Mouse (Mus musculus): ENCODE results near the gene Hist2h2be. TPM values are rescaled to one million over a fixed set of nuclear protein-coding genes. Genes with fewer than 3 reads are reported as not detected.
"Not testable (repeated sequence)": the region's sequence is repeated elsewhere in the genome, so short reads cannot be mapped to it uniquely, and the experiment has no call there.

The Hist2h2be gene
- total RNA-seq (2021): 1 to 10 TPM; 5.2 to 6.1 TPM
- long read RNA-seq, experiment 1, transcript Hist2h2be-201 (1 exons, 2,620 nt): major isoform, 9 of 9 reads
- long read RNA-seq, experiment 1, partial matches to known transcripts: 0 of 9 reads
- long read RNA-seq, experiment 1, other reads (novel, unspliced or antisense): 0 of 9 reads
- long read RNA-seq, experiment 2, transcript Hist2h2be-201 (1 exons, 2,620 nt): major isoform, 5 of 5 reads
- long read RNA-seq, experiment 2, partial matches to known transcripts: 0 of 5 reads
- long read RNA-seq, experiment 2, other reads (novel, unspliced or antisense): 0 of 5 reads

- intact Hi-C loops (cut with DNase I): loop anchor here (2.0 kb wide), 1 partner anchor 42 kb away; the partner anchor contains the start of gene Hist2h4
- Histone ChIP-seq H3K27ac (peak within 1 kb of the TSS; percentile 97), H3K4me3 (peak within 1 kb of the TSS; percentile 89)
- peak; percentile 78 for DNase-seq
- TF ChIP-seq CTCF (IDR thresholded peaks at IDR 0.05): peak; percentile 0; the same call in 1 of the 2 replicates
Measured at GRCm38 (mm10) chr3:96220765-96221639, at the start of gene Hist2h2be, which contains the start of gene Hist2h2ac. Gene Hist2h2be, plus strand, starts transcription at chr3:96221119. Gene Hist2h2ac, minus strand, starts transcription at chr3:96220880.

GRCm38 (mm10) chr3:96171583-96172196 is 49.2 kb upstream of the Hist2h2be start:
- H3K27ac ChIP-seq: peak overlapping the region; percentile 100
- H3K4me3 ChIP-seq: peak overlapping the region; percentile 99
- DNase-seq: no peak
- intact Hi-C loops (cut with DNase I): loop anchor here (5.0 kb wide), 1 partner anchor 46 kb away; the partner anchor contains the start of genes Bola1 and Hist2h2ab
- no peak for TF ChIP-seq CTCF (IDR thresholded peaks at IDR 0.05)

GRCm38 (mm10) chr3:96172197-96173178 is 48.4 kb upstream of the Hist2h2be start, which contains the start of gene Sf3b4:
Gene Sf3b4, plus strand, starts transcription at chr3:96172332.
- intact Hi-C loops (cut with DNase I): loop anchor here (5.0 kb wide), 1 partner anchor 45 kb away; the partner anchor contains the start of genes Bola1 and Hist2h2ab
- Histone ChIP-seq H3K27ac (peak within 1 kb of the TSS; percentile 100), H3K4me3 (peak within 1 kb of the TSS; percentile 99)
- peak; percentile 90 for DNase-seq
- no peak for TF ChIP-seq CTCF (IDR thresholded peaks at IDR 0.05)

- peak overlapping the region; percentile 100 for H3K27ac ChIP-seq
- DNase-seq: no peak
- no peak for TF ChIP-seq CTCF (IDR thresholded peaks at IDR 0.05)
- intact Hi-C loops (cut with DNase I): loop anchor here (5.0 kb wide), 1 partner anchor 44 kb away; the partner anchor contains the start of genes Bola1 and Hist2h2ab
- H3K4me3 ChIP-seq: peak overlapping the region; percentile 99
Measured at GRCm38 (mm10) chr3:96173185-96173584, 47.7 kb upstream of the Hist2h2be start.

GRCm38 (mm10) chr3:96174042-96174441 is 46.9 kb upstream of the Hist2h2be start:
- intact Hi-C loops (cut with DNase I): loop anchor here (5.0 kb wide), 1 partner anchor 43 kb away; the partner anchor contains the start of genes Bola1 and Hist2h2ab
- H3K27ac ChIP-seq, DNase-seq, H3K4me3 ChIP-seq: not testable (repeated sequence)

GRCm38 (mm10) chr3:96175251-96175650 is 45.7 kb upstream of the Hist2h2be start:
- DNase-seq: no peak
- no peak overlapping the region for H3K27ac ChIP-seq
- no peak overlapping the region for H3K4me3 ChIP-seq
- intact Hi-C loops (cut with DNase I): no loop called here
- TF ChIP-seq CTCF (IDR thresholded peaks at IDR 0.05): no peak

- TF ChIP-seq CTCF (IDR thresholded peaks at IDR 0.05): no peak
- Histone ChIP-seq H3K27ac (no peak overlapping the region), H3K4me3 (no peak overlapping the region)
- no peak for DNase-seq
- intact Hi-C loops (cut with DNase I): no loop called here
Measured at GRCm38 (mm10) chr3:96178427-96178826, 42.5 kb upstream of the Hist2h2be start.

GRCm38 (mm10) chr3:96178902-96179301 is 42.0 kb upstream of the Hist2h2be start:
- DNase-seq: no peak
- no peak for TF ChIP-seq CTCF (IDR thresholded peaks at IDR 0.05)
- intact Hi-C loops (cut with DNase I): no loop called here
- Histone ChIP-seq H3K27ac (no peak overlapping the region), H3K4me3 (no peak overlapping the region)

GRCm38 (mm10) chr3:96179531-96179930 is 41.4 kb upstream of the Hist2h2be start:
- peak; percentile 66 for DNase-seq
- Histone ChIP-seq H3K27ac (no peak overlapping the region; the same call in 1 of the 2 replicates), H3K4me3 (no peak overlapping the region)
- intact Hi-C loops (cut with DNase I): no loop called here
- no peak for TF ChIP-seq CTCF (IDR thresholded peaks at IDR 0.05)

GRCm38 (mm10) chr3:96180727-96181477 is 40.0 kb upstream of the Hist2h2be start, which contains the start of gene Sv2a:
Gene Sv2a, plus strand, starts transcription at chr3:96181151.
- H3K27ac ChIP-seq: no peak within 1 kb of the TSS
- TF ChIP-seq CTCF (IDR thresholded peaks at IDR 0.05): no peak
- DNase-seq: peak; percentile 50
- H3K4me3 ChIP-seq: peak within 1 kb of the TSS; percentile 69
- intact Hi-C loops (cut with DNase I): no loop called here

All from gastrocnemius, adult 2 months (tissue).